Mouse (Mus musculus): ENCODE data around the gene Nxt1. TPM values are rescaled to one million over a fixed set of nuclear protein-coding genes. Genes with fewer than 3 reads are reported as not detected.

Gene Nxt1
- polyA plus RNA-seq, 1 experiment from 2014 or later = 42.2 TPM

- no peak for ATAC-seq (ENCODE audit: low FRiP score, low read depth)
- Histone ChIP-seq H3K9ac (no peak overlapping the region), H3K4me1 (replicated peaks) (no peaks in the 10 kb centered on the region), H3K27ac (replicated peaks) (no peak overlapping the region), H3K4me3 (no peak overlapping the region), H3K27me3 (no peaks in the 10 kb centered on the region), H3K36me3 (no peaks in the 10 kb centered on the region), H3K9me3 (no peaks in the 10 kb centered on the region), H3K4me2 (no peak overlapping the region)
- WGBS = 98% methylated on average over 1 of the region's 1 CpGs
Observed at GRCm38 (mm10) chr2:148663458-148663857, 8.9 kb upstream of the Nxt1 start.

DNA sequence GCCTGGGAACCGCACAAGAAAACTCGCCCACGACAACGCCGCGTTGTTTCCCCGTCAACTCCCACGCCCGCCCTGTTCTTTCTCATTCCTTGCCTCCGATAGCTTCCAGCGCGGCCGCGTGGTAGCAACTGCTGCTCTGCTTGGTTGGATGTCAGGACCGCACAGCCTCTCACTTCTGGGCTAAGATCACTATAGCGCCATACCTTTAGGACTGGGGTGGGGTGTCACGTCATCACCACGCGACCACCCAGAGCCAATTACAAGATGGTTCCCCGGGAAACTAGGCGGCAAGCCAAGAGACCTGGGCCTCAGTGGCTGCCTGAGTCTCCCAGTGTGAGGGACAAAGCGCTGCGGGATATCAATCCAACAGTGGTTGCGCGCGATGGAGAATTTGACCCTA is 5.4 kb downstream of the Nxt1 start:
- H3K4me1 ChIP-seq (replicated peaks) = peaks cover 61% of the 10 kb centered on the region
- peak overlapping the region; percentile 62 for H3K4me2 ChIP-seq
- WGBS = 4% methylated on average over 26 of the region's 26 CpGs
- H3K4me3 ChIP-seq = peak overlapping the region; percentile 44
- ATAC-seq (ENCODE audit: low FRiP score, low read depth) = peak; percentile 35
- no peaks in the 10 kb centered on the region for H3K27me3 ChIP-seq
- peaks cover 16% of the 10 kb centered on the region for H3K36me3 ChIP-seq
- peak overlapping the region; percentile 48 for H3K9ac ChIP-seq
- no peaks in the 10 kb centered on the region for H3K9me3 ChIP-seq
- peak overlapping the region; percentile 75 for H3K27ac ChIP-seq (replicated peaks)

DNA sequence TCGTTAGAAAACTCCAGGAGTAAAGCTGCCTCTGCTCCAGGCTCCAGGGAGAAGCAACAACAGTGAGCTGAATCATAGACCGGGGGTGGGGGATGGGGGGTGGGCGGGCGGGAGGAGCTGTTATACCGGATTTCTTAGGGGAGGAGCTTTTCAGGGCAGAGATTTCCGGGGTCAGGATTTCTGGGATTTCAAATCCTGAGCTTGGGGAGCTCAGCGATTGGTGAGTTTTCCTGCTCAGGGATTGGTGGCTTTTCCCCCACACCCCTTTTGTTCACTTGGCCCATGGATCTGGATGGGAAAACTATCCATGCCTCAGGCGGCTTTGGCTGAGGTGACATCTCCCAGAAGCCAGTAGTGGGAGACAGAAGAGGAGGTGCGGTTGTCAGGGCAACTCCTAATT is 6.9 kb downstream of the Nxt1 start:
- Histone ChIP-seq H3K4me3 (peak overlapping the region; percentile 3; the same call in 1 of the 2 replicates), H3K27ac (replicated peaks) (peak overlapping the region; percentile 86), H3K4me1 (replicated peaks) (peaks cover 47% of the 10 kb centered on the region), H3K36me3 (peaks cover 24% of the 10 kb centered on the region), H3K9me3 (no peaks in the 10 kb centered on the region), H3K9ac (no peak overlapping the region), H3K4me2 (peak overlapping the region; percentile 88), H3K27me3 (no peaks in the 10 kb centered on the region)
- under 1% methylated on average over 9 of the region's 9 CpGs for WGBS
- no peak for ATAC-seq (ENCODE audit: low FRiP score, low read depth)

DNA sequence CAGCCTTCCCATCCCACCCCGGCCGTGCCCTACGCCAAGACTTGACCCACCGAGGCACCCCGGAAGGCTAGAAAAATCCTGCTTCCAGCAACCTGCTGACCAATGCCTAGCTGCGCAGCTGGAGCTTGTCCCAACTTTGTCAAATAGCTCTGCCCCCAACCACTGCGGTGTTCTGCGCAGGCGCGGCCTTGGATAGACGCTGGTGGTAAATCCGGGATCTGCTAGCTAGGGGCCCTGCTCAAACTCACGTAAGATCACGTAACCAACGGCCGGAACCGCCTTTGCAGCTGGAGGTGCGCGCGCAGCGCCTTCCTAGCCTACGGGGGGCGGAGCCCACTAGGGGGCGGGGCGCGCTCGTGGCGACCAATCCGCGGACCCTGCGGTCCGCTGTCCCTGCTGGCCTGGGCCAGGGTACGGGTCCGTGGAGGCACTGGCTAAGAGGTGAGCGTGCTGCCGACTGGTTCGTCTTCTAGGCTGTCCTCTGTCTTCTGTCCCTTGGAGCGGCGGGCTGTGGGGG is 8.4 kb downstream of the Nxt1 start, which contains the start of gene Gzf1:
Gzf1 (plus strand) TSS at position 249 of the 517 bp plus-strand sequence.
- H3K4me3 ChIP-seq = peak within 1 kb of the TSS; percentile 77
- no peaks in the 10 kb centered on the region for H3K9me3 ChIP-seq
- H3K36me3 ChIP-seq = peaks cover 29% of the 10 kb centered on the region
- H3K4me1 ChIP-seq (replicated peaks) = peaks cover 46% of the 10 kb centered on the region
- H3K27me3 ChIP-seq = no peaks in the 10 kb centered on the region
- under 1% methylated on average over 39 of the region's 39 CpGs for WGBS
- H3K9ac ChIP-seq = peak within 1 kb of the TSS; percentile 84
- peak; percentile 95 for ATAC-seq (ENCODE audit: low FRiP score, low read depth)
- H3K4me2 ChIP-seq = peak within 1 kb of the TSS; percentile 88
- peak within 1 kb of the TSS; percentile 86 for H3K27ac ChIP-seq (replicated peaks)

GRCm38 (mm10) chr2:148681461-148681891 is 9.1 kb downstream of the Nxt1 start:
- WGBS = 10% methylated on average over 17 of the region's 17 CpGs
- Histone ChIP-seq H3K9me3 (no peaks in the 10 kb centered on the region), H3K27ac (replicated peaks) (peak overlapping the region; percentile 86), H3K4me2 (peak overlapping the region; percentile 88), H3K36me3 (peaks cover 29% of the 10 kb centered on the region), H3K9ac (peak overlapping the region; percentile 84), H3K4me3 (peak overlapping the region; percentile 77), H3K27me3 (no peaks in the 10 kb centered on the region), H3K4me1 (replicated peaks) (peaks cover 46% of the 10 kb centered on the region)
- peak; percentile 61 for ATAC-seq (ENCODE audit: low FRiP score, low read depth)

DNA sequence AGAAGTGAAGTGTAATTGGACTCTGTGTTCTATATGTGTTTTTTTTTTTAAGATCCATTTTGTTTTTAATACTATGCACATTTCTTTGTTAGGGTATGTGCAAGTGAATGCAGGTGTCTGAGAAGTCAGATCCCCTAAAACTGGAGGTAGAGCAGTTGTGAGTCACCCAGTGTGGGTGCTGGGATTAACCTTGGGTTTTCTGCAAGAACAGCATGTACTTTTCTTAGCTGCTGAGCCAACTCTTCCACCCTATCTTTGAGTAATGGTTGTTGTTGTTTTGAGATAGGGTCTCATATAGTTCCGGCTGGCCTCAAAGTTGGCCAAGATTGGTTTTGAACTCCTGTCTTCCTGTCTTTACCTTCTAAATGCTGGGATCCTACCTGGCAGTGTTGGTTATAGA is 10.6 kb downstream of the Nxt1 start:
- peaks cover 35% of the 10 kb centered on the region for H3K4me1 ChIP-seq (replicated peaks)
- H3K36me3 ChIP-seq = peaks cover 32% of the 10 kb centered on the region
- no peak overlapping the region for H3K27ac ChIP-seq (replicated peaks)
- 90% methylated on average over 1 of the region's 1 CpGs for WGBS
- no peaks in the 10 kb centered on the region for H3K9me3 ChIP-seq
- H3K4me3 ChIP-seq = no peak overlapping the region
- H3K27me3 ChIP-seq = no peaks in the 10 kb centered on the region
- ATAC-seq (ENCODE audit: low FRiP score, low read depth) = no peak
- no peak overlapping the region for H3K9ac ChIP-seq
- no peak overlapping the region for H3K4me2 ChIP-seq

GRCm38 (mm10) chr2:148684972-148685371 is 12.6 kb downstream of the Nxt1 start:
- peaks cover 17% of the 10 kb centered on the region for H3K4me1 ChIP-seq (replicated peaks)
- no peak overlapping the region for H3K4me3 ChIP-seq
- no peaks in the 10 kb centered on the region for H3K9me3 ChIP-seq
- WGBS = 96% methylated on average over 2 of the region's 2 CpGs
- H3K27me3 ChIP-seq = no peaks in the 10 kb centered on the region
- H3K27ac ChIP-seq (replicated peaks) = no peak overlapping the region
- no peak overlapping the region for H3K4me2 ChIP-seq
- no peak for ATAC-seq (ENCODE audit: low FRiP score, low read depth)
- no peak overlapping the region for H3K9ac ChIP-seq
- peaks cover 44% of the 10 kb centered on the region for H3K36me3 ChIP-seq

- H3K4me2 ChIP-seq = no peak overlapping the region
- ATAC-seq (ENCODE audit: low FRiP score, low read depth) = no peak
- H3K36me3 ChIP-seq = peaks cover 52% of the 10 kb centered on the region
- H3K9me3 ChIP-seq = no peaks in the 10 kb centered on the region
- no peak overlapping the region for H3K9ac ChIP-seq
- 87% methylated on average over 3 of the region's 3 CpGs for WGBS
- H3K4me1 ChIP-seq (replicated peaks) = peaks cover 13% of the 10 kb centered on the region
- no peaks in the 10 kb centered on the region for H3K27me3 ChIP-seq
- no peak overlapping the region for H3K27ac ChIP-seq (replicated peaks)
- no peak overlapping the region for H3K4me3 ChIP-seq
Observed at GRCm38 (mm10) chr2:148685709-148686108, 13.3 kb downstream of the Nxt1 start.

DNA sequence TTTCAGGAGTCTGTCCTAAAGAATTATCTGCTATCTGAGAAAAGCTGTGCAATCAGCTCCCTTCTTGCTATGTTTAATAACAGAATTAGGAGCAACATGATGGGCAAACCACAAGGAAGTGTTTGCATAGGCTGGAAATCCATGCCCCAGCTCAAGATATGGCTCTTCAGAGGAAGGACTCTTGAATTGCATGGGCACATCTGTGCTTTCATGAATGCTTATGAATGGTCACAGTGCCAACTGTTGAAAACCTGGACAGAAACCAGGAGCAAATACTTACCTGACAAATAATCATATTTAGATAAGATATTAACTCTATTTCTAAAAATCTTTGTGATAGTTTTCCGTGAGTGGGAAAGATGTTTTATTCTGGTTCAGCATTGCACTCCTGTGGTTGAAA is 14.5 kb downstream of the Nxt1 start:
- Histone ChIP-seq H3K4me1 (replicated peaks) (peaks cover 7% of the 10 kb centered on the region), H3K27me3 (no peaks in the 10 kb centered on the region), H3K9ac (no peak overlapping the region), H3K9me3 (no peaks in the 10 kb centered on the region), H3K4me3 (no peak overlapping the region), H3K36me3 (peaks cover 62% of the 10 kb centered on the region), H3K27ac (replicated peaks) (no peak overlapping the region), H3K4me2 (no peak overlapping the region)
- ATAC-seq (ENCODE audit: low FRiP score, low read depth) = no peak
- WGBS = 100% methylated on average over 1 of the region's 1 CpGs

DNA sequence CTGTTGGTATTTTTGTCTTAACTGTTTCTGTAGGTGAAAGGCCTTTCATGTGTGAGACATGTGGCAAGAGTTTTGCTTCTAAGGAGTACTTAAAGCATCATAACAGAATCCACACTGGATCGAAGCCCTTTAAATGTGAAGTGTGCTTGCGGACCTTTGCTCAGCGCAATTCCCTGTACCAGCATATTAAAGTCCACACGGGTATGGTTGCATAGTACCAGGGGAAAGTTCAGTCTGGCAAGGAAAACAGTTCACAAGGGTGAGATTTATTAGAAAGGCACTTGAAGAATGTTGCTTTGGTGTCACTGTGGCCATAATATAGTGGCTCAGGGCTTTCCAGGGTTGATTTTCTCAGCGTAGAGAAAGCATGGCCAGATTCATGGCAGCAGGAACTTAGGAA is 15.6 kb downstream of the Nxt1 start:
- no peaks in the 10 kb centered on the region for H3K9me3 ChIP-seq
- peaks cover 68% of the 10 kb centered on the region for H3K36me3 ChIP-seq
- no peak overlapping the region for H3K27ac ChIP-seq (replicated peaks)
- ATAC-seq (ENCODE audit: low FRiP score, low read depth) = no peak
- no peak overlapping the region for H3K4me2 ChIP-seq
- WGBS = 96% methylated on average over 5 of the region's 5 CpGs
- no peaks in the 10 kb centered on the region for H3K27me3 ChIP-seq
- no peak overlapping the region for H3K4me3 ChIP-seq
- H3K4me1 ChIP-seq (replicated peaks) = no peaks in the 10 kb centered on the region
- no peak overlapping the region for H3K9ac ChIP-seq

GRCm38 (mm10) chr2:148689444-148690140 is 17.2 kb downstream of the Nxt1 start:
- Histone ChIP-seq H3K36me3 (peaks cover 70% of the 10 kb centered on the region), H3K27me3 (no peaks in the 10 kb centered on the region), H3K9me3 (no peaks in the 10 kb centered on the region), H3K4me2 (no peak overlapping the region), H3K9ac (no peak overlapping the region), H3K4me3 (no peak overlapping the region), H3K27ac (replicated peaks) (no peak overlapping the region), H3K4me1 (replicated peaks) (no peaks in the 10 kb centered on the region)
- ATAC-seq (ENCODE audit: low FRiP score, low read depth) = peak; percentile 45; the same call in 1 of the 2 replicates
- 97% methylated on average over 6 of the region's 6 CpGs for WGBS

GRCm38 (mm10) chr2:148690291-148690690 is 17.9 kb downstream of the Nxt1 start:
- 96% methylated on average over 3 of the region's 3 CpGs for WGBS
- H3K4me3 ChIP-seq = no peak overlapping the region
- H3K9ac ChIP-seq = no peak overlapping the region
- no peaks in the 10 kb centered on the region for H3K4me1 ChIP-seq (replicated peaks)
- no peak overlapping the region for H3K27ac ChIP-seq (replicated peaks)
- no peak for ATAC-seq (ENCODE audit: low FRiP score, low read depth)
- no peaks in the 10 kb centered on the region for H3K27me3 ChIP-seq
- no peaks in the 10 kb centered on the region for H3K9me3 ChIP-seq
- no peak overlapping the region for H3K4me2 ChIP-seq
- peaks cover 72% of the 10 kb centered on the region for H3K36me3 ChIP-seq
